Mouse (Mus musculus) ES-Bruce4 (cell line): ENCODE data around the gene Ntrk2.

ENCODE experiments used
- CTCF ChIP-seq: IDR thresholded peaks from one replicate; pipeline ENCODE4 v1.8.1; 2011; ENCODE audit warnings: low read depth, low read length
- POLR2A ChIP-seq: IDR thresholded peaks from one replicate; pipeline ENCODE4 v1.8.1; 2011; ENCODE audit warnings: low read length; ENCODE audit not compliant: insufficient read depth

DNA sequence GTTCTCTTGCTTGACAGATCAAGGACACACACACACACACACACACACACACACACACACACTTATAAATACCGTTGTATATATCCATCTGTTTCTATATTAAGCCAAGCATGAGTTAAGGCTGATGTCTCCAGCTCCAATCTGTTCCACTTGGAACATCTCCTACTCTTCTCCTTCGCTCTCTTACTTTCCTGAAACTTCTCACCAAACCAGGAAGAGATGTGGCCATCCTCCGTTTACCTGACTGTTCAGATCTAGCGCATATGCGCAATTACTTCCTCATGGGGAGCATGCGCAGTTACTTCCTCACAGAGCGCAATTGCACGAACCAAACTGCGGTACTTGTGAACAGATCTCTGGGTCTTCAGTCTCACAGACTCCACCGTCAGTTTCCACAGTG is 342.4 kb downstream of the Ntrk2 start:
- TF ChIP-seq CTCF (no peak), POLR2A (no peak)
